Comparison of ENCODE assay signal across 17 mouse cellular contexts in genomic region chr10:43435757-43436156, GRCm38 (mm10). TPM values are rescaled to one million over a fixed set of nuclear protein-coding genes. Genes with fewer than 3 reads are reported as not detected.
A peak's percentile ranks its signal among the peaks of the same experiment; 100 is the strongest.
DNase-seq lines count a peak whose midpoint lies in the region; ATAC-seq and TF ChIP-seq lines count a peak whose summit lies in the region.
"Had no signal": no experiment of that assay in that cellular context is flagged by ENCODE, and none has a peak within 500 bp of the region (broad histone marks: within the 10 kb centered on the region; RNA-seq: fewer than 3 reads in every experiment).

No protein-coding gene starts in this region.

- no peak for DNase-seq in left cerebral cortex, adult 2 months (ENCODE audit: extremely low spot score in 1 of 2, low spot score in 2 of 2)
- DNase-seq in left cerebral cortex, postnatal 36 days (ENCODE audit: low spot score in 2 of 2) = no peak
- peak; percentile 8 for DNase-seq in thymus, adult 2 months
- DNase-seq in thymus, postnatal 10 days (ENCODE audit: low spot score in 2 of 2) = no peak
- peak; percentile 36 for DNase-seq in MEL (ENCODE audit: low read depth, low spot score)
- DNase-seq in stomach, postnatal 0 days (ENCODE audit: low spot score) = no peak
- DNase-seq in left cerebral cortex, postnatal 14 days (ENCODE audit: low spot score in 2 of 2) = no peak
- DNase-seq: cerebellum, adult 9-11 months; gastrocnemius, postnatal 25 days; heart, postnatal 14 days; kidney, adult 2 months; liver, embryonic 13.5 days; right cerebral cortex, postnatal 14 days had no signal

- no peaks in the 10 kb centered on the region for H3K27me3 ChIP-seq in thymus, adult 2 months (ENCODE audit: control insufficient read depth, insufficient read depth, low read length)
- H3K27me3 ChIP-seq in MEL (ENCODE audit: control insufficient read depth in 1 of 2, insufficient read depth in 2 of 2, low read length in 2 of 2) = no peaks in the 10 kb centered on the region
- H3K27me3 ChIP-seq in stomach, postnatal 0 days (ENCODE audit: control insufficient read depth, insufficient read depth, low read length) = no peaks in the 10 kb centered on the region
- H3K27me3 ChIP-seq: embryonic facial prominence, embryonic 13.5 days; hindbrain, embryonic 15.5 days; liver, embryonic 13.5 days; neural tube, embryonic 13.5 days had no signal

- H3K4me3 ChIP-seq in left cerebral cortex, adult 2 months = no peak overlapping the region
- H3K4me3 ChIP-seq in thymus, adult 2 months (ENCODE audit: control insufficient read depth, insufficient read depth, low read length) = no peak overlapping the region
- H3K4me3 ChIP-seq in MEL (ENCODE audit: control insufficient read depth in 1 of 2, insufficient read depth in 1 of 2, low read depth in 2 of 2, low read length in 2 of 2) = no peak overlapping the region
- H3K4me3 ChIP-seq in stomach, postnatal 0 days (ENCODE audit: low read depth, low read length) = no peak overlapping the region
- H3K4me3 ChIP-seq: embryonic facial prominence, embryonic 13.5 days; hindbrain, embryonic 15.5 days; liver, embryonic 13.5 days; neural tube, embryonic 13.5 days had no signal

- TF ChIP-seq CTCF in left cerebral cortex, adult 2 months (IDR thresholded peaks at IDR 0.05) = peak; percentile 13; the same call in 1 of the 2 replicates
- TF ChIP-seq CTCF in thymus, adult 2 months (IDR thresholded peaks at IDR 0.05; ENCODE audit: borderline replicate concordance, control insufficient read depth, extremely low read depth, insufficient read depth, low read length, poor library complexity) = no peak
- TF ChIP-seq CTCF in MEL (IDR thresholded peaks at IDR 0.05 in 2 of 3, conservative IDR thresholded peaks at IDR 0.05 in 1 of 3; ENCODE audit: control insufficient read depth in 1 of 3, insufficient read depth in 1 of 3, low read depth in 2 of 3, low read length in 3 of 3, poor library complexity in 1 of 3, severe bottlenecking in 1 of 3) = peak; percentile 41 to 54 (median 49); a peak in 5 of 6 replicates
- peak; percentile 34 for TF ChIP-seq CTCF in stomach, postnatal 0 days (IDR thresholded peaks at IDR 0.05; ENCODE audit: low read depth)

- TF ChIP-seq POLR2A in thymus, adult 2 months (IDR thresholded peaks at IDR 0.05; ENCODE audit: control insufficient read depth, extremely low read depth, insufficient read depth, low read length, poor library complexity) = no peak
- TF ChIP-seq POLR2A in MEL (IDR thresholded peaks at IDR 0.05; ENCODE audit: control insufficient read depth in 1 of 2, insufficient read depth in 1 of 2, low read depth in 1 of 2, low read length in 2 of 2, poor library complexity in 1 of 2) = no peak

- intact Hi-C loops in left cerebral cortex, adult 2 months (cut with DNase I) = no loop called here
- intact Hi-C loops in left cerebral cortex, postnatal 36 days (cut with DNase I) = no loop called here
- intact Hi-C loops in left cerebral cortex, postnatal 14 days (cut with DNase I) = no loop called here

- no peaks in the 10 kb centered on the region for H3K4me1 ChIP-seq in thymus, adult 2 months (replicated peaks; ENCODE audit: control insufficient read depth, insufficient read depth, low read length)
- H3K4me1 ChIP-seq in MEL (ENCODE audit: control insufficient read depth in 1 of 2, insufficient read depth in 2 of 2, low read length in 2 of 2) = no peaks in the 10 kb centered on the region
- no peaks in the 10 kb centered on the region for H3K4me1 ChIP-seq in stomach, postnatal 0 days (replicated peaks; ENCODE audit: control insufficient read depth, insufficient read depth)

- H3K4me2 ChIP-seq in stomach, postnatal 0 days (replicated peaks; ENCODE audit: low read depth) = no peak overlapping the region
- H3K4me2 ChIP-seq: embryonic facial prominence, embryonic 13.5 days; heart, embryonic 11.5 days; hindbrain, embryonic 15.5 days; liver, embryonic 13.5 days; neural tube, embryonic 13.5 days had no signal

- H3K79me2 ChIP-seq in MEL (ENCODE audit: control insufficient read depth, insufficient read depth, low read length, poor library complexity) = no peaks in the 10 kb centered on the region

- no peak for ATAC-seq in stomach, postnatal 0 days (ENCODE audit: low FRiP score, low TSS enrichment)

- peak; percentile 50 for TF ChIP-seq RAD21 in MEL (IDR thresholded peaks at IDR 0.05; ENCODE audit: low read depth, low read length)

- no peak overlapping the region for H3K27ac ChIP-seq in left cerebral cortex, adult 2 months
- no peak overlapping the region for H3K27ac ChIP-seq in thymus, adult 2 months (ENCODE audit: control insufficient read depth, insufficient read depth, low read length)
- H3K27ac ChIP-seq in MEL (ENCODE audit: control insufficient read depth, low read depth, low read length) = no peak overlapping the region
- H3K27ac ChIP-seq in stomach, postnatal 0 days (replicated peaks) = no peak overlapping the region
- H3K27ac ChIP-seq: embryonic facial prominence, embryonic 13.5 days; hindbrain, embryonic 15.5 days; liver, embryonic 13.5 days; neural tube, embryonic 13.5 days had no signal

- no peak for TF ChIP-seq EP300 in MEL (IDR thresholded peaks at IDR 0.05; ENCODE audit: low read depth in 1 of 2, low read length in 2 of 2)
- no peak for TF ChIP-seq EP300 in stomach, postnatal 0 days (optimal IDR thresholded peaks at IDR 0.05)

- no peaks in the 10 kb centered on the region for H3K36me3 ChIP-seq in thymus, adult 2 months (ENCODE audit: control insufficient read depth, insufficient read depth, low read length)
- H3K36me3 ChIP-seq in MEL (ENCODE audit: control insufficient read depth in 1 of 2, insufficient read depth in 2 of 2, low read length in 2 of 2) = no peaks in the 10 kb centered on the region
- no peaks in the 10 kb centered on the region for H3K36me3 ChIP-seq in stomach, postnatal 0 days (ENCODE audit: control insufficient read depth, insufficient read depth, low read length)
- H3K36me3 ChIP-seq: embryonic facial prominence, embryonic 13.5 days; hindbrain, embryonic 15.5 days; liver, embryonic 13.5 days; neural tube, embryonic 13.5 days had no signal

- 97% methylated on average over 3 of the region's 3 CpGs for WGBS in thymus, adult 2 months
- WGBS in stomach, postnatal 0 days = 92% methylated on average over 3 of the region's 3 CpGs

- H3K9ac ChIP-seq in MEL (ENCODE audit: control insufficient read depth, low read depth, low read length, poor library complexity, severe bottlenecking) = no peak overlapping the region
- H3K9ac ChIP-seq in stomach, postnatal 0 days (ENCODE audit: low read length) = no peak overlapping the region
- H3K9ac ChIP-seq: embryonic facial prominence, embryonic 13.5 days; hindbrain, embryonic 15.5 days; liver, embryonic 13.5 days; neural tube, embryonic 13.5 days had no signal

- H3K9me3 ChIP-seq in MEL (replicated peaks; ENCODE audit: insufficient read depth, low read length) = no peaks in the 10 kb centered on the region
- no peaks in the 10 kb centered on the region for H3K9me3 ChIP-seq in stomach, postnatal 0 days (ENCODE audit: control insufficient read depth, low read length)
- H3K9me3 ChIP-seq: hindbrain, embryonic 15.5 days; liver, embryonic 13.5 days; neural tube, embryonic 13.5 days had no signal

TF ChIP-seq in MEL, 35 proteins besides CTCF, POLR2A, EP300 and RAD21:
- TF ChIP-seq MYB (IDR thresholded peaks at IDR 0.05; ENCODE audit: low read depth, low read length) (no peak), TCF12 (IDR thresholded peaks at IDR 0.05; ENCODE audit: low read depth, low read length) (no peak), SMC3 (IDR thresholded peaks at IDR 0.05; ENCODE audit: low read depth, low read length) (peak; percentile 42), USF1 (IDR thresholded peaks at IDR 0.05; ENCODE audit: low read depth, low read length) (no peak), ZC3H11A (IDR thresholded peaks at IDR 0.05; ENCODE audit: low read depth, low read length) (peak; percentile 21; the same call in 1 of the 2 replicates)
TF ChIP-seq in MEL: peak in this region for 2.

RNA-seq across cellular contexts. Expression of gene Bend3, which starts 42.9 kb away (rescaled TPM):
- 1 to 10 TPM; 5.4 to 6.1 TPM for total RNA-seq in left cerebral cortex, adult 2 months (2021)
- total RNA-seq in left cerebral cortex, postnatal 36 days (2021) = 1 to 10 TPM; 5.5 to 5.9 TPM
- 5.1 and 7.3 TPM in 2 replicates for polyA plus RNA-seq in thymus, adult 2 months (2012; rRNA removed)
- 12.6 and 13.0 TPM in 2 replicates for total RNA-seq in MEL (2012; rRNA removed)
- polyA plus RNA-seq in MEL (2012; ENCODE audit: insufficient read depth in 1 of 2, insufficient read length in 2 of 2, low read depth in 1 of 2, low replicate concordance in 2 of 2, missing spikeins in 1 of 2) = 10 to 100 TPM; 18.7 to 32.8 TPM
- 0.61 and 0.97 TPM in 2 replicates for polyA plus RNA-seq in stomach, postnatal 0 days (2015; fragmentation: Nextera tagmentation; extraction: Ambion mirVana)
- total RNA-seq in left cerebral cortex, postnatal 14 days (2021) = 1 to 10 TPM; 4.5 to 4.9 TPM

Comparison
In these comparisons a context has a peak if more than half of its experiments do, and no peak if none do; other contexts are left out.
1. DNase-seq: peak in thymus, adult 2 months (single experiment) and MEL (single experiment); none in left cerebral cortex, adult 2 months (0 of 2), left cerebral cortex, postnatal 36 days (0 of 2), thymus, postnatal 10 days (0 of 2), stomach, postnatal 0 days (single experiment) and left cerebral cortex, postnatal 14 days (0 of 2).